Mouse (Mus musculus): ENCODE measurements around the gene Nudt21. TPM values are rescaled to one million over a fixed set of nuclear protein-coding genes. Genes with fewer than 3 reads are reported as not detected.

The Nudt21 gene
- total RNA-seq (2023), result 10 to 100 TPM; 23.2 to 32.0 TPM

GRCm38 (mm10) chr8:94036944-94037524 is at the start of gene Nudt21, which contains the start of gene Ogfod1:
Nudt21 (minus strand) TSS chr8:94037031.
Ogfod1 (plus strand) TSS chr8:94037198.

GRCm38 (mm10) chr8:94012013-94012951 is 24.5 kb downstream of the Nudt21 start, which contains the start of gene Amfr:
Amfr (minus strand) TSS chr8:94012842.

Other genes starting within 250 kb of the Nudt21 start
- gene Gnao1, start 227.1 kb downstream of the Nudt21 start, total RNA-seq (2023), result under 1 TPM in 1 of 2 experiments, not detected in 1; 0.18 TPM
- gene Amfr, start 24.2 kb downstream of the Nudt21 start, total RNA-seq (2023), result 100 to 1,000 TPM; 106 to 112 TPM
- gene Ogfod1, start 167 bp upstream of the Nudt21 start, total RNA-seq (2023), result 10 to 100 TPM in 1 of 2 experiments, 1 to 10 TPM in 1; 9.3 to 11.7 TPM
- 1 to 10 TPM; 2.4 to 3.5 TPM for gene Bbs2, start 61.9 kb upstream of the Nudt21 start, total RNA-seq (2023)
- not detected for gene Mt4, start 100.2 kb upstream of the Nudt21 start, total RNA-seq (2023)
- not detected for gene Mt3, start 115.6 kb upstream of the Nudt21 start, total RNA-seq (2023)
- 10 to 100 TPM in 1 of 2 experiments, 1 to 10 TPM in 1; 9.4 to 16.5 TPM for gene Mt2, start 135.6 kb upstream of the Nudt21 start, total RNA-seq (2023)
- gene Mt1, start 142.1 kb upstream of the Nudt21 start, total RNA-seq (2023), result 10 to 100 TPM; 44.6 to 55.1 TPM
- gene Nup93, start 177.5 kb upstream of the Nudt21 start, total RNA-seq (2023), result 10 to 100 TPM; 16.2 to 17.6 TPM

Data from neutrophil, adult 59 days (primary cell).